Mouse (Mus musculus) kidney, postnatal 10 days (tissue): ENCODE results near the gene Igfbp2.

Experiments used
- DNase-seq: peaks from one replicate; pipeline ENCODE4 v3.0.0; 2021; ENCODE audit warnings: mixed read lengths

Igfbp2 gene

GRCm38 (mm10) chr1:72873511-72874286 lies 49.4 kb downstream of the Igfbp2 start:
- DNase-seq: peak; percentile 74

- DNase-seq: peak; percentile 95
Measured at GRCm38 (mm10) chr1:72874287-72875211, 50.2 kb downstream of the Igfbp2 start, which contains the start of gene Igfbp5. Igfbp5 (minus strand) TSS chr1:72874884.

GRCm38 (mm10) chr1:72875708-72876107 lies 51.4 kb downstream of the Igfbp2 start:
- peak; percentile 18 for DNase-seq

GRCm38 (mm10) chr1:72876111-72876510 lies 51.8 kb downstream of the Igfbp2 start:
- DNase-seq: peak; percentile 42

- DNase-seq: peak; percentile 72
Measured at GRCm38 (mm10) chr1:72877892-72878291, 53.6 kb downstream of the Igfbp2 start.

- DNase-seq: peak; percentile 24
Measured at GRCm38 (mm10) chr1:72878473-72879318, 54.4 kb downstream of the Igfbp2 start.

- peak; percentile 48 for DNase-seq
Measured at GRCm38 (mm10) chr1:72879319-72879634, 55.0 kb downstream of the Igfbp2 start.

- no peak for DNase-seq
Measured at GRCm38 (mm10) chr1:72885111-72885818, 61.0 kb downstream of the Igfbp2 start.

GRCm38 (mm10) chr1:72885819-72886169 lies 61.5 kb downstream of the Igfbp2 start:
- DNase-seq: peak; percentile 39

GRCm38 (mm10) chr1:72887910-72888309 lies 63.6 kb downstream of the Igfbp2 start:
- no peak for DNase-seq

- DNase-seq: no peak
Measured at GRCm38 (mm10) chr1:72895821-72896220, 71.5 kb downstream of the Igfbp2 start.
